Mouse (Mus musculus) lung, adult 18-20 months (tissue): ENCODE results near the gene Col4a4.

Source experiments
- DNase-seq, 2 experiments: peaks; one replicate each; pipeline ENCODE4 v3.0.0; 2022; ENCODE audit warnings: mixed read lengths in 2 of 2

Col4a4 gene

GRCm38 (mm10) chr1:82475254-82475653 lies 111.4 kb downstream of the Col4a4 start:
- DNase-seq, result no peak

GRCm38 (mm10) chr1:82474461-82474961 lies 112.1 kb downstream of the Col4a4 start:
- DNase-seq, result no peak

- DNase-seq, result no peak
Observed at GRCm38 (mm10) chr1:82473467-82473866, 113.2 kb downstream of the Col4a4 start.

GRCm38 (mm10) chr1:82470516-82471225 lies 116.0 kb downstream of the Col4a4 start:
- DNase-seq, result no peak

- DNase-seq, result no peak
Observed at GRCm38 (mm10) chr1:82468872-82469271, 117.8 kb downstream of the Col4a4 start.

GRCm38 (mm10) chr1:82465321-82465853 lies 121.3 kb downstream of the Col4a4 start:
- no peak for DNase-seq

GRCm38 (mm10) chr1:82461041-82461440 lies 125.6 kb downstream of the Col4a4 start:
- DNase-seq, result no peak

- DNase-seq, result no peak
Observed at GRCm38 (mm10) chr1:82459926-82460325, 126.7 kb downstream of the Col4a4 start.

GRCm38 (mm10) chr1:82459350-82459749 lies 127.3 kb downstream of the Col4a4 start:
- DNase-seq, result no peak

GRCm38 (mm10) chr1:82454031-82454430 lies 132.6 kb downstream of the Col4a4 start:
- no peak for DNase-seq

- no peak for DNase-seq
Observed at GRCm38 (mm10) chr1:82451927-82452651, 134.6 kb downstream of the Col4a4 start.

- no peak for DNase-seq
Observed at GRCm38 (mm10) chr1:82449851-82450250, 136.8 kb downstream of the Col4a4 start.

- DNase-seq, result no peak
Observed at GRCm38 (mm10) chr1:82446049-82446448, 140.6 kb downstream of the Col4a4 start.

GRCm38 (mm10) chr1:82443517-82443916 lies 143.1 kb downstream of the Col4a4 start:
- no peak for DNase-seq

- DNase-seq, result no peak
Observed at GRCm38 (mm10) chr1:82440123-82440522, 146.5 kb downstream of the Col4a4 start.

- DNase-seq, result no peak
Observed at GRCm38 (mm10) chr1:82437273-82437672, 149.4 kb downstream of the Col4a4 start.

- DNase-seq, result no peak
Observed at GRCm38 (mm10) chr1:82433649-82434005, 153.0 kb downstream of the Col4a4 start.

- peak; percentile 49 to 55 for DNase-seq
Observed at GRCm38 (mm10) chr1:82432919-82433648, 153.6 kb downstream of the Col4a4 start.

- DNase-seq, result peak; percentile 74 to 85
Observed at GRCm38 (mm10) chr1:82429061-82429460, 157.6 kb downstream of the Col4a4 start.

- DNase-seq, result no peak
Observed at GRCm38 (mm10) chr1:82427729-82428128, 158.9 kb downstream of the Col4a4 start.

GRCm38 (mm10) chr1:82415641-82416040 lies 171.0 kb downstream of the Col4a4 start:
- no peak for DNase-seq

GRCm38 (mm10) chr1:82414434-82415045 lies 172.1 kb downstream of the Col4a4 start:
- DNase-seq, result no peak

- DNase-seq, result no peak
Observed at GRCm38 (mm10) chr1:82412085-82412484, 174.6 kb downstream of the Col4a4 start.
